Mouse (Mus musculus): Measurements from ENCODE around the gene Hk2.
A peak's percentile ranks its signal among the peaks of the same experiment; 100 is the strongest.

Hk2 gene

GRCm38 (mm10) chr6:82770286-82770685, 4.0 kb downstream of the Hk2 start:
- no peak for DNase-seq (ENCODE audit: low read depth)

GRCm38 (mm10) chr6:82769704-82770103, 4.5 kb downstream of the Hk2 start:
- no peak for DNase-seq (ENCODE audit: low read depth)

- no peak for DNase-seq (ENCODE audit: low read depth)
These were observed 6.3 kb downstream of the Hk2 start for GRCm38 (mm10) chr6:82767734-82768586.

GRCm38 (mm10) chr6:82766636-82767035, 7.6 kb downstream of the Hk2 start:
- DNase-seq (ENCODE audit: low read depth), result no peak

GRCm38 (mm10) chr6:82765261-82765660, 9.0 kb downstream of the Hk2 start:
- no peak for DNase-seq (ENCODE audit: low read depth)

GRCm38 (mm10) chr6:82763871-82764503, 10.3 kb downstream of the Hk2 start:
- DNase-seq (ENCODE audit: low read depth), result no peak

GRCm38 (mm10) chr6:82762728-82763127, 11.5 kb downstream of the Hk2 start:
- DNase-seq (ENCODE audit: low read depth), result no peak

- no peak for DNase-seq (ENCODE audit: low read depth)
These were observed 13.4 kb downstream of the Hk2 start for GRCm38 (mm10) chr6:82760749-82761357.

- DNase-seq (ENCODE audit: low read depth), result no peak
These were observed 15.0 kb downstream of the Hk2 start for GRCm38 (mm10) chr6:82759241-82759640.

GRCm38 (mm10) chr6:82756799-82757210, 17.4 kb downstream of the Hk2 start:
- no peak for DNase-seq (ENCODE audit: low read depth)

GRCm38 (mm10) chr6:82756216-82756615, 18.0 kb downstream of the Hk2 start:
- peak; percentile 88 for DNase-seq (ENCODE audit: low read depth)

GRCm38 (mm10) chr6:82755338-82755737, 18.9 kb downstream of the Hk2 start:
- DNase-seq (ENCODE audit: low read depth), result no peak

- no peak for DNase-seq (ENCODE audit: low read depth)
These were observed 19.5 kb downstream of the Hk2 start for GRCm38 (mm10) chr6:82754769-82755168.

GRCm38 (mm10) chr6:82753638-82754361, 20.5 kb downstream of the Hk2 start:
- no peak for DNase-seq (ENCODE audit: low read depth)

- DNase-seq (ENCODE audit: low read depth), result peak; percentile 77
These were observed 21.2 kb downstream of the Hk2 start for GRCm38 (mm10) chr6:82753061-82753460.

GRCm38 (mm10) chr6:82751791-82752190, 22.5 kb downstream of the Hk2 start:
- no peak for DNase-seq (ENCODE audit: low read depth)

- no peak for DNase-seq (ENCODE audit: low read depth)
These were observed 23.2 kb downstream of the Hk2 start for GRCm38 (mm10) chr6:82751031-82751430.

GRCm38 (mm10) chr6:82750063-82750462, 24.2 kb downstream of the Hk2 start:
- DNase-seq (ENCODE audit: low read depth), result no peak

- DNase-seq (ENCODE audit: low read depth), result no peak
These were observed 26.1 kb downstream of the Hk2 start for GRCm38 (mm10) chr6:82748106-82748672.

GRCm38 (mm10) chr6:82747085-82747484, 27.2 kb downstream of the Hk2 start:
- DNase-seq (ENCODE audit: low read depth), result no peak

- DNase-seq (ENCODE audit: low read depth), result no peak
These were observed 29.7 kb downstream of the Hk2 start for GRCm38 (mm10) chr6:82744553-82744952.

GRCm38 (mm10) chr6:82741518-82741880, 32.8 kb downstream of the Hk2 start:
- no peak for DNase-seq (ENCODE audit: low read depth)

Data from fibroblast of lung, adult 2 months (primary cell).